Mouse (Mus musculus): ENCODE measurements around the gene Ttyh3.

DNA sequence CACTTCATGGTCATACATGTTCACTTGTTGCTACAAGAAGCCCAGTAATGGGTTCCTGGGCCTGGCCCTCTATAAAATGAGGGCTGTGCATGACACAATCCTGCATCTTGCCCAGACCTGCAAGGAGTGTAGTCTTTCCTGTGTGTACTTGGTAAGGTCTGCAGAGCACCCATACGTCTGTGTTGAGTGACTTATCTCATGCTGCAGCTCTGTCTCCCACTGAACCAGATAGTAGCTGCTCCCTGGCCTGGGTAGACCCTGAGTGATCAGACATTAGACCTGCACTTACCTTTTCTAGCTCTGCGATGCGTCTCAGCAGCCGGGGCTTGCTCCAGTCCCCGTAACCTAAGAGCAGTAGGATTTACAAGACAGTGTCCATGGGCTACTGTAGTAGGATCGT lies 33.3 kb upstream of the Ttyh3 start:
- TF ChIP-seq POLR2A (IDR thresholded peaks at IDR 0.05; ENCODE audit: low read depth, low read length): no peak
- no peak for TF ChIP-seq CTCF (IDR thresholded peaks at IDR 0.05; ENCODE audit: extremely low read depth, insufficient read depth, insufficient read length, insufficient replicate concordance)

Measured in spleen, adult 2 months (tissue).